Mouse (Mus musculus) olfactory bulb, adult 2 months (tissue): ENCODE data around the gene Tmem37.

Source experiments
- CTCF ChIP-seq: fragments of 200-500 bp; IDR thresholded peaks from 2 replicates; pipeline ENCODE4 v1.5.1; 2012; ENCODE audit warnings: low read depth, mild to moderate bottlenecking, low read length, moderate library complexity; ENCODE audit not compliant: insufficient read depth
- POLR2A ChIP-seq: fragments of 200-500 bp; IDR thresholded peaks from 2 replicates; pipeline ENCODE4 v1.6.1; 2012; ENCODE audit warnings: mild to moderate bottlenecking, low read depth, low read length, moderate library complexity; ENCODE audit not compliant: insufficient read depth

DNA sequence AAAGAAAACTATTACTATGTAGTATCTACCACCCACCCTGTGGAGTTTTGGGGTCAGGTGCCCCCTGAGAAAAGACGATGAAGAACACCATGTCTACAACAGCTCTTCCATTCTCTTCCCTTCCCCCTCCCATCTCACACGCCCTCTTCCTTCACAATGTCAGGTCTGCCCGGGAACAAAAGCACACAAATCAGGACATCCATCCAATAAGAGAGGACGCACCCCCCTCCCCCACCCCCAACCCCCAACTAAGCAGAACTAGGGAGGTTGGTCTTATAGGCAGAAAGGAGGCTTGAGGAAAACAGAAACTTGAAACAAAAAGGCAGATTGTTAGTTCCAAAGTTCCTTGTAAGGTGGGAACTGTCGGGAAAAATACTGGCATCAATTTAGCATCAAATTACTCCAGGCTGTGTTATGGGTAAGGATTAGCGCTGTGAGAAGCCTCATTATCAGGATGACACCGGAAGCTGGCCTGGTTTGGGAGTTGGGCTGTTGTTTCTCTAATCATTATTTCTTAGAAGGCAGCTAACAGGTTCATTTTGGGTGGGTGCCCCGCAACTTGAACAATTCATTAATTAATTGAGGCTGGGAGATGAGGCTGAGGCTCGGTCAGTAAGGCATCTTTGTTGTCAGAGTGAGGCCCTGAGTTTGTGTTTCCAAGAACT lies 4.0 kb upstream of the Tmem37 start:
- TF ChIP-seq CTCF (no peak), POLR2A (no peak)
